Mouse (Mus musculus) intestine, embryonic 16.5 days (tissue): ENCODE data around the gene Tdrd3. TPM values are rescaled to one million over a fixed set of nuclear protein-coding genes. Genes with fewer than 3 reads are reported as not detected.

Experiments used
- ATAC-seq: fragments of 200-750 bp; cut with Nextera tagmentation; 2 replicates; pipeline ENCODE4 v1.8.0; 2017; ENCODE audit warnings: moderate TSS enrichment, moderate library complexity
- H3K27ac ChIP-seq: fragments of 300-500 bp; sonication (generic); 2 replicates; pipeline ENCODE4 v1.5.1; 2014; ENCODE audit warnings: mild to moderate bottlenecking, low read length
- H3K27me3 ChIP-seq: fragments of 300-500 bp; sonication (generic); replicated peaks from 2 replicates; pipeline ENCODE4 v1.6.1; 2014; ENCODE audit warnings: low read length, control low read depth, mixed read lengths; ENCODE audit not compliant: control insufficient read depth, insufficient read depth
- H3K36me3 ChIP-seq: fragments of 300-500 bp; sonication (generic); 2 replicates; pipeline ENCODE4 v1.6.1; 2014; ENCODE audit warnings: low read length, control low read depth; ENCODE audit not compliant: control insufficient read depth, insufficient read depth
- H3K4me1 ChIP-seq: fragments of 300-500 bp; sonication (generic); 2 replicates; pipeline ENCODE4 v1.6.1; 2014; ENCODE audit warnings: low read length, control low read depth, mixed read lengths; ENCODE audit not compliant: control insufficient read depth, insufficient read depth
- H3K4me2 ChIP-seq: fragments of 300-500 bp; sonication (generic); 2 replicates; pipeline ENCODE4 v1.6.1; 2014; ENCODE audit warnings: low read depth, low read length, control low read depth
- H3K4me3 ChIP-seq: fragments of 300-500 bp; sonication (generic); 2 replicates; pipeline ENCODE4 v1.5.1; 2014; ENCODE audit warnings: mild to moderate bottlenecking, low read length
- H3K9ac ChIP-seq: fragments of 300-500 bp; sonication (generic); 2 replicates; pipeline ENCODE4 v1.6.1; 2014; ENCODE audit warnings: low read depth, low read length
- H3K9me3 ChIP-seq: fragments of 300-500 bp; sonication (generic); 2 replicates; pipeline ENCODE4 v1.6.1; 2016; ENCODE audit warnings: low read length, control low read depth; ENCODE audit not compliant: control insufficient read depth
- WGBS: fragments of 180-500 bp; shearing (Covaris S2); extraction: QIAGEN DNeasy Blood & Tissue Kit; methylation state at CpG from one replicate; pipeline ENCODE4 v1.1.7; 2014; 5-methylcytosine and 5-hydroxymethylcytosine counted together
- polyA plus RNA-seq: library from polyadenylated mRNA; unstranded; fragments of >200 nt; fragmentation: Nextera tagmentation; extraction: Ambion mirVana; gene quantifications from 2 replicates; pipeline ENCODE4 v1.2.1, GENCODE M21; 2015

Tdrd3 gene
- polyA plus RNA-seq, 1 experiment from 2014 or later, result 14.0 TPM

DNA sequence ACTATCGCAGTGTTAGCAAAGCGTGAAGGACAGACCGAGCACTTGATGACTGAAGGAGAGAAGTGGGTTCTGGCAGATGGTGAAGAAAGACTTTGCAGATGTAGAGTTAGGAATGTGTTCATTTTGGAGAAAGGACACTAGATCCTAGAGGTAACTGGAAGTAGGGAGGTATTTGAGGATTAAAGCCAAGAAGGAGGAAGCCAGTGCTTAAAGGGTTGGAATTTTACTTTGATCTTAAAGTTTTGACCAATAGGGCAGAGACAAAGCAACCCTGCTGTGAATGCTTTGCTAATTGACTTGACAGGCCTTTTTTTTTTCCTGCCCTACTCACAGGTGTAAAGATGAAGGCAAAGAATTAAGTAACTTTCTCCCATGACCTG, 1.2 kb downstream of the Tdrd3 start:
- peak overlapping the region; percentile 100 for H3K27ac ChIP-seq
- H3K36me3 ChIP-seq, result no peaks in the 10 kb centered on the region
- H3K4me3 ChIP-seq, result peak overlapping the region; percentile 83
- no peaks in the 10 kb centered on the region for H3K9me3 ChIP-seq
- no peaks in the 10 kb centered on the region for H3K27me3 ChIP-seq
- no peak for ATAC-seq
- peak overlapping the region; percentile 93 for H3K9ac ChIP-seq
- peaks cover 15% of the 10 kb centered on the region; the same call in 1 of the 2 replicates for H3K4me1 ChIP-seq
- H3K4me2 ChIP-seq, result peak overlapping the region; percentile 68
- 0% methylated on average over 3 of the region's 3 CpGs for WGBS

DNA sequence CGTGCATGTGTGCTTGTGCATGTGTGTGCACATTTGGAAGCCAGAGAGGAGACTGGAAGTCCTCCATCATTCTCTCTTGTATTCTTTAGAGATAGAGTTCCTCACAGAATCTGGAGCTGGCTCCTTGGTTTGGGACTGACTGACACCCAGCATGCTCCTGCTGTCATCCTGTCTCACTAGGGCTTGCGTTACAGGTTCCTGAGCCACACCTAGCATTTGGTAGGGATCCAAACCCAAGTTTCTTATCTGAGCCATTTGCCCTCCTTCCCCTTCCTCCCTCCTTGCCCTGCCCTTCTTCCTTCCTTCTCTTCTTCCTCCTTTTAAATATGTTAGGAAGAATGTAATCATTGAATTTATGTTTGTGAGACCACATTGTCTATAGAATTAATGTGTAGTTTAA, 3.3 kb downstream of the Tdrd3 start:
- ATAC-seq, result no peak
- Histone ChIP-seq H3K27me3 (no peaks in the 10 kb centered on the region), H3K9me3 (no peaks in the 10 kb centered on the region), H3K4me1 (peaks cover 15% of the 10 kb centered on the region; the same call in 1 of the 2 replicates), H3K4me3 (no peak overlapping the region), H3K36me3 (no peaks in the 10 kb centered on the region), H3K9ac (no peak overlapping the region), H3K4me2 (no peak overlapping the region), H3K27ac (no peak overlapping the region)
- 78% methylated on average over 2 of the region's 2 CpGs for WGBS

DNA sequence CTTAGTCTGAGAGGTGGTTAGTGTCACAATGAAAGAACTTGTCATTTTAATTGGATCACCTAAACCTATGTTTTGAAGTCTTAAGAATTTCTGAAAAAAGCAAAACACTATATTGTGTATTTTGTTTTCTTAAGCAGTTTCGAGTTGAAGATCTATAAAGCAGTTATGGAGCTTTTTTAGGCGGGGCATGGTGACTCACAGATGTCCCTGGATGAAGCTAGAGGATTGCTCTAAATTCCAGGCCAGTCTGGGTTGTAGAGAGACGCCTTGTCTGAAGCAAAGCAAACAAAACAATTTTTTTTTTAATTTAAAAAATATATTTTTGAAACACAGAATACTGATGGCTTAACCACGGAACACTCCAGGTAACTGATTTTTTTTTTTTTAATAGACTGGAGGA, 4.1 kb downstream of the Tdrd3 start:
- Histone ChIP-seq H3K4me2 (no peak overlapping the region), H3K9me3 (no peaks in the 10 kb centered on the region), H3K36me3 (no peaks in the 10 kb centered on the region), H3K4me1 (peaks cover 15% of the 10 kb centered on the region; the same call in 1 of the 2 replicates), H3K27me3 (no peaks in the 10 kb centered on the region), H3K4me3 (no peak overlapping the region), H3K27ac (no peak overlapping the region), H3K9ac (no peak overlapping the region)
- ATAC-seq, result no peak
- whole genome bisulfite sequencing, result 66% methylated on average over 4 of the region's 4 CpGs

DNA sequence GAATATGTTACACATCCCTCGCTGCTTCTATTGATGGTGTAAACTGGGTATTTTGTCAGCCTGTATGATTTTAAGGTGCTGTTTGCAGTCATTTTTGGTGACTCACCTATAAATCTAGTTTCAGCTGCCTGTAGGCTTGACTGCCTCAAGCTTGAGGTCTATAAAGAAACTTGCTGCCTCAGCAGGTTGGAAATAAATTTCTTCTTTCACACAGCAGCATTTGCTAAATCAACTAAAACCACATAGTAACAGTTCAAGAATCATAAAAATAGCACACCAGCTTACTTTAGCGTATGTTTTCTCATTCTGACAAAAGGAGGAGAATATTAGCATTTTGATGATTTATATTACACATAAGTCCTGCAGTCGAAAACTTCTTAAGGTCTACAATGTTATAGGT, 6.0 kb downstream of the Tdrd3 start:
- H3K4me1 ChIP-seq, result peaks cover 15% of the 10 kb centered on the region; the same call in 1 of the 2 replicates
- H3K4me3 ChIP-seq, result no peak overlapping the region
- H3K27me3 ChIP-seq, result no peaks in the 10 kb centered on the region
- H3K9ac ChIP-seq, result no peak overlapping the region
- H3K9me3 ChIP-seq, result no peaks in the 10 kb centered on the region
- H3K4me2 ChIP-seq, result no peak overlapping the region
- ATAC-seq, result no peak
- WGBS, result 77% methylated on average over 3 of the region's 3 CpGs
- no peak overlapping the region for H3K27ac ChIP-seq
- no peaks in the 10 kb centered on the region for H3K36me3 ChIP-seq

DNA sequence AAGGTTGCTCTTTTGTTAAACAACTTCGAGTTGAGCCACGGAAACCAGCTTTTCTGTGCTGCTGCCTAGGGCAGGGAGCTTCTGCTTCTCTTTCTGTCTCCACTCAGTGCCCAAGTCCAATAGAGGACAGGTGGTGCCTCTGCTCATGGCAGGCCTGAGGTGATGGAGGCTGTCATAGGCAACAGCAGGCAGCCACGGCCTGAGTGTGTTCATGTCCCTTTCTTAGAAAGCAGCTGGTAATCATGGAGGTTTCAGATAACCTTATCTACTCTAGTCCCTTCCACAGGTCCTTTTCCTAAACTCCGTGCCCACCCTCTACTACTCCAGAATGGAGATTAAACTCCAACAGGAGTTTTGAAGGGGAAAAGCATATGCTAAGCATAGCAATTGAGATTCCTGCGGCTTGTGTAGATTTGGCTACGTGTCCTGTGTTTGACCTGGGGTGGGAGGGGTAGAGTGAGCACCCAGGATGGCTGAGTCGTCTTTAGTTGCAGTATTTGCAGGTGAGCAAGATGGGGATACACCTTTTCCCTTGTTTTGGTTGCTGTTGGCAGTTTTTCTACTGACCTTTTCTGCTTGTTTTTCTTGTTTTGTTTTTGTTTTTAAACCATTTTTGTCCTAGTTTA, 10.0 kb downstream of the Tdrd3 start:
- no peak for ATAC-seq
- no peak overlapping the region for H3K27ac ChIP-seq
- H3K4me3 ChIP-seq, result no peak overlapping the region
- H3K36me3 ChIP-seq, result no peaks in the 10 kb centered on the region
- WGBS, result 51% methylated on average over 7 of the region's 7 CpGs
- H3K9me3 ChIP-seq, result no peaks in the 10 kb centered on the region
- H3K4me1 ChIP-seq, result no peaks in the 10 kb centered on the region
- H3K9ac ChIP-seq, result no peak overlapping the region
- H3K4me2 ChIP-seq, result no peak overlapping the region
- no peaks in the 10 kb centered on the region for H3K27me3 ChIP-seq

DNA sequence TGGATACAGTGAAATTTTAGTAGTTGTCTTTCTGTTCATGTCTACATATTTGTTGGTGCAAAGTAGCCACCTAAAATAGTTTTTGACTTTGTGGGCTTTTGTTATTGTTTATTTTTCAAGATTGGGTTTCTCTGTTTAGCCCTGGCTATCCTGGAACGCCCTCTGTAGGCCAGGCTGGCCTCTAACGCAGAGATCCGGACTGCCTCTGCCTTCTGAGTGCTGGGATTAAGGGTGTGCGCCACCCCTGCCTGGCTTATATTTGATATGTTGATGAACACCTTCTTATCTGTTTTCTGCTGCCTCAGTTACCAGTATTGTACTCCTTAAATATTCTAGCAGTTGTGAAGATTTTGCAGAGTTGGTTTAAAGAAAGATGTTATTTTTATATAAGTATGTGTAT, 10.6 kb downstream of the Tdrd3 start:
- Histone ChIP-seq H3K4me2 (no peak overlapping the region), H3K4me3 (no peak overlapping the region), H3K9ac (no peak overlapping the region), H3K4me1 (no peaks in the 10 kb centered on the region), H3K9me3 (no peaks in the 10 kb centered on the region), H3K27me3 (no peaks in the 10 kb centered on the region), H3K27ac (no peak overlapping the region), H3K36me3 (no peaks in the 10 kb centered on the region)
- 90% methylated on average over 4 of the region's 4 CpGs for WGBS
- no peak for ATAC-seq

DNA sequence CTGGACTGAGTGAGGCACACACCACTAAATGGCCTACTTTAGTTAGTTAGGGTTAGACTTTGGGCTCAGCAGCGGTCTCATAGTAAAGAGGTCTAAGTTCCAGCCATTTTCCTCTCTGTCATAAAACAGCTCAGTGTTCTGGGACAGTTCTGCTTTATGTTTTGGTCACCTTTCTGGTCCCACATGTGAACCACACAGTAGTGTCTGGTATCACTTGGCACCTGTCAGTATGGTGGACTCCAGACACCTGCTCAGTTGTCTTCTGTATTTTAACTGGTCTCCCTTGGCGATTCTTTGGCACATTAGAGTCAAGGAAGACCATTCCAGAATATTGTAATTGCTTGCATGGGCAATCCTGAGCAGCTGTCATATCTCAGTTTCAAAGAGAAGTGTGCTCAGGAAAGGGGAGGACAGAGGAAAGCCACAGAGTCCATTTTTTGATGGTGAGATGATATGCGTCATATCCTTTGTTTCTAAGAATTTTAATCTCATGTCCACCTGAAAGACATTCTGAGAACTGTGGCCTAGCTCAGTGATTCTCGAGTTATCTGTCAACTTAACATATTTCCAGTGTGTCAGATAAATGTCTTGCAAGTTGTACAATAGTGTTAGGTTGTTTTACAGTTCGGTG, 11.3 kb downstream of the Tdrd3 start:
- Histone ChIP-seq H3K4me2 (no peak overlapping the region), H3K36me3 (no peaks in the 10 kb centered on the region), H3K9ac (no peak overlapping the region), H3K27me3 (no peaks in the 10 kb centered on the region), H3K4me1 (no peaks in the 10 kb centered on the region), H3K4me3 (no peak overlapping the region), H3K27ac (no peak overlapping the region), H3K9me3 (no peaks in the 10 kb centered on the region)
- no peak for ATAC-seq
- WGBS, result 89% methylated on average over 5 of the region's 5 CpGs

DNA sequence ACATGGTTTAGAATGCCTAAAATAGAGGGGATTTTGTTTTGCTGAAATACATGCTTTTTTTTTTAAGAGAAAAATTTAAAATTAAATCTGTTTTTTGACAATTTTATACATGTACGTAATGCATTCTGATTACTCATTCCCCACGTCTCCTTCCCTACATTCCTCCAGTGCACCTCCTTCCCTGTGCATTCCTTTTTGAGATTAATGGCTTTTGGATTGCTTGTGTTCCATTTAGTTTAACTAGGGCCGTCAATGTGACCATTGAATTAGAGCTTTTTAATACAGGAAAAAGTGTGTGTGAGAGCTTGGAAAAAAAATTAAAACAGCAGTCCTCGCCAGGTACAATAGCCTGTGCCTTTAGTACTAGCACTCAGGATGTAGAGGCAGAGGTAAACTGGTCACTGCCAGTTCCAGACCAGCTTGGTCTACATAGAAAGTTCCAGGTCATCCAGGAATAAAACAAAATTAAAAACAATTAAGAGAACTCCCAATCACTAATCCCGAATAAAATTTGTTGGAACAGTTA, 17.0 kb downstream of the Tdrd3 start:
- no peaks in the 10 kb centered on the region for H3K36me3 ChIP-seq
- WGBS, result 72% methylated on average over 5 of the region's 5 CpGs

DNA sequence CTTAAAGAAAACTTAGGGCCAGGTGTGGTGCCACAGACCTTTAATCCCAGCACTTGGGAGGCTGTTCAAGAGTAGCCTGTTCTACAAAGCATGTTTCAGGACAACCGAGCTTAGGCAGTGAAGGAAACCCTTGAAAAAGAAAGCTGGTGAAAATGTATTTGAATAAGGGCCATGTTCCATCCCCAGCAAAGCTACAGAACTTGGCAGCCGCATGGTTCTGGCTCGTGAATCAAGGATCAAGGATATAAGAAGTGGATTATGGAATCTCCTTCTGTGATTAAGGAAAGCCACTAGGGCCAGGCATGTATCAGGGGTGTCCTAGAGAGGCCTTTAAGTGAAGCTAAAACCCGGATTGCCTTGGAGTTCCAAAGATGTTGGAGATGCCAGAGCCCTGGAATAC, 18.9 kb downstream of the Tdrd3 start:
- Histone ChIP-seq H3K27ac (no peak overlapping the region), H3K9ac (no peak overlapping the region), H3K9me3 (no peaks in the 10 kb centered on the region), H3K36me3 (no peaks in the 10 kb centered on the region), H3K4me1 (no peaks in the 10 kb centered on the region), H3K4me2 (no peak overlapping the region), H3K27me3 (no peaks in the 10 kb centered on the region), H3K4me3 (no peak overlapping the region)
- ATAC-seq, result no peak
- 90% methylated on average over 4 of the region's 4 CpGs for WGBS

More for the DNA sequence above, 17.0 kb downstream of the Tdrd3 start:
- no peaks in the 10 kb centered on the region for H3K27me3 ChIP-seq
- no peak overlapping the region for H3K4me3 ChIP-seq
- ATAC-seq, result no peak
- H3K4me1 ChIP-seq, result no peaks in the 10 kb centered on the region
- no peak overlapping the region for H3K27ac ChIP-seq
- no peak overlapping the region for H3K4me2 ChIP-seq
- H3K9ac ChIP-seq, result no peak overlapping the region
- H3K9me3 ChIP-seq, result no peaks in the 10 kb centered on the region
